28 mouse cellular contexts compared by ENCODE assay signal in the genomic region with DNA sequence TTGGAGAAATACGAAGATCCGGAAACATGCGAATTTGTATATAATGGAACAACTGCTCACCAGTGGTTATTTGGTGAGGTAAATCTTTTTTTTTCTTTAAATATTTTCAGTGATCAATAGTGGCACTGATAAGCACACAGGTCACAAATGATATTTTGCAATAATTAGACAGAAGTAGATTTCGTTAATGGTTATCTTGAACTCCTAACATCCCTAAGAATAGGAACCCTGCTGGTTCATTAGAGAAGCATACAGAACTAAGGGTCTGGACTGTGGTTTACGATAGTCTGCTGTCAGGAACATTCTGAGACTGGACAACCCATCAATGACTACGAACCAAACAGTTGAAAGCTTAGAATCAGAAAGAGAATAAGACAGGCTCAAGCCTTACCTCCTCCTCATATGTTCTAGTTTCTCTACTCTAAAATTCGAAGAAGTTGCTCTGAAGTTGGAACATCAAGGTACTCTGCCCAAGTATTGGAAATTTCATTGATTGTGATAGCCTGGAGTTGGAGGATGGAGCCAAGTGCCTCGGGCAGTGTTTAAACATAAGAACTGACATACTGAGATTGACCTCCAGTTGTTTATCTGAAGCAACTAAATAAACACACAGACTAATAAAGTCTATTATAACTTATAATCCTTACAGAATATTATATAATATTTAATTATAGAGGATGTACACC.
"Had no signal": no experiment of that assay in that cellular context is flagged by ENCODE, and none has a peak within 500 bp of the region (broad histone marks: within the 10 kb centered on the region; RNA-seq: fewer than 3 reads in every experiment).

No protein-coding gene starts in this region.

- H3K27me3 ChIP-seq: embryonic facial prominence, embryonic 12.5 days; embryonic facial prominence, embryonic 13.5 days; embryonic facial prominence, embryonic 15.5 days; forebrain, embryonic 12.5 days; forebrain, embryonic 13.5 days; forebrain, embryonic 15.5 days had no signal

- H3K27ac ChIP-seq: embryonic facial prominence, embryonic 10.5 days; embryonic facial prominence, embryonic 12.5 days; embryonic facial prominence, embryonic 13.5 days; embryonic facial prominence, embryonic 15.5 days; forebrain, embryonic 10.5 days; forebrain, embryonic 12.5 days; forebrain, embryonic 13.5 days; forebrain, embryonic 15.5 days; gastrocnemius, adult 2 months had no signal

- DNase-seq: cerebellum, adult 2 months; cerebellum, adult 8-10 months; cerebellum, adult 9-10 months; cerebellum, adult 9-11 months; cerebellum, postnatal 10 days; cerebellum, postnatal 14 days; cerebellum, postnatal 25 days; cerebellum, postnatal 36 days; embryo, embryonic 11 days; forebrain, postnatal 0 days; gastrocnemius, adult 2 months; gastrocnemius, postnatal 10 days; gastrocnemius, postnatal 14 days; gastrocnemius, postnatal 25 days; gastrocnemius, postnatal 36 days; heart, adult 11 months; heart, adult 18-20 months had no signal

- H3K9me3 ChIP-seq: embryonic facial prominence, embryonic 10.5 days; embryonic facial prominence, embryonic 12.5 days; embryonic facial prominence, embryonic 13.5 days; embryonic facial prominence, embryonic 15.5 days; forebrain, embryonic 10.5 days; forebrain, embryonic 12.5 days; forebrain, embryonic 13.5 days; forebrain, embryonic 15.5 days had no signal

- ATAC-seq: forebrain, embryonic 13.5 days; forebrain, embryonic 14.5 days; forebrain, embryonic 15.5 days; forebrain, embryonic 16.5 days; forebrain, postnatal 0 days had no signal

- H3K36me3 ChIP-seq: embryonic facial prominence, embryonic 10.5 days; embryonic facial prominence, embryonic 12.5 days; embryonic facial prominence, embryonic 13.5 days; embryonic facial prominence, embryonic 15.5 days; forebrain, embryonic 10.5 days; forebrain, embryonic 12.5 days; forebrain, embryonic 15.5 days had no signal

- H3K9ac ChIP-seq: embryonic facial prominence, embryonic 12.5 days; embryonic facial prominence, embryonic 13.5 days; embryonic facial prominence, embryonic 15.5 days; forebrain, embryonic 12.5 days; forebrain, embryonic 13.5 days; forebrain, embryonic 15.5 days; forebrain, postnatal 0 days had no signal

- H3K4me3 ChIP-seq: embryonic facial prominence, embryonic 10.5 days; embryonic facial prominence, embryonic 12.5 days; embryonic facial prominence, embryonic 13.5 days; embryonic facial prominence, embryonic 15.5 days; erythroblast, embryonic 14.5 days; forebrain, embryonic 10.5 days; forebrain, embryonic 12.5 days; forebrain, embryonic 13.5 days; forebrain, embryonic 15.5 days; gastrocnemius, adult 2 months had no signal

- H3K4me2 ChIP-seq: embryonic facial prominence, embryonic 12.5 days; embryonic facial prominence, embryonic 13.5 days; embryonic facial prominence, embryonic 15.5 days; forebrain, embryonic 12.5 days; forebrain, embryonic 13.5 days; forebrain, embryonic 15.5 days had no signal

- H3K4me1 ChIP-seq: embryonic facial prominence, embryonic 15.5 days; forebrain, embryonic 10.5 days; forebrain, embryonic 12.5 days; forebrain, embryonic 13.5 days; forebrain, embryonic 15.5 days had no signal
